Mouse (Mus musculus): ENCODE measurements around the gene Whamm. TPM values are rescaled to one million over a fixed set of nuclear protein-coding genes. Genes with fewer than 3 reads are reported as not detected.

Whamm gene
- total RNA-seq, 2 experiments from 2014 or later, result 18.9 to 20.1 TPM

Other genes starting within 250 kb of the Whamm start
- gene Rps17, start 226.0 kb upstream of the Whamm start, total RNA-seq (2021), result 1,000 to 10,000 TPM; 1,108 to 1,124 TPM
- 10 to 100 TPM; 35.5 to 38.4 TPM for gene Cpeb1, start 115.8 kb upstream of the Whamm start, total RNA-seq (2021)
- 10 to 100 TPM in 1 of 2 experiments, 1 to 10 TPM in 1; 9.8 to 12.3 TPM for gene Ap3b2, start 77.3 kb upstream of the Whamm start, total RNA-seq (2021)
- not detected for gene BC048679, start 73.0 kb upstream of the Whamm start, total RNA-seq (2021)
- gene Fsd2, start 4.3 kb upstream of the Whamm start, total RNA-seq (2021), result 1 to 10 TPM in 1 of 2 experiments, under 1 TPM in 1; 0.66 to 6.2 TPM
- 1 to 10 TPM; 1.7 to 4.9 TPM for gene Homer2, start 136.3 kb downstream of the Whamm start, total RNA-seq (2021)
- 10 to 100 TPM; 34.7 to 44.7 TPM for gene Ramac, start 191.7 kb downstream of the Whamm start, total RNA-seq (2021)
- gene 3110040N11Rik, start 218.2 kb downstream of the Whamm start, total RNA-seq (2021), result 10 to 100 TPM; 30.4 to 43.2 TPM